Mouse (Mus musculus): ENCODE data around the gene Zswim4.

DNA sequence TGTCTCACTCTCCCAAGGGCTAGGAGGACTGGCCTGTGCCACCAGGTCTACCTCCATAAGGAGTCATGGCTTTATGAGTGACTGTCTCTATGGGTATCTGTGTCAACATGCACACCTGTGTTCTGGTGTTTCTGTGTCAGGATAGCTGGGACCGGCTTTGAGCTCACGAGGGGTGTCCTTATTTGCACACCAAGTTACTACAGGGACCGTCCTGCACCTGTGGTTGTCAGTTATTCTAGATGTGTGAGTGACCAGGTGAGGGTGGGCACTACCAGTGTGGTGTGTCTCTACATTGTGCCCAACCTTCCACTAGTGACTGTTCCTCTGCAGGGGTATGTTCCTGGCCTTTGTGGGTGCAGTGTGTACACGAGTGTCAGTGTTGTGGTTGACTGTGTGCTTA, 54.0 kb downstream of the Zswim4 start:
- TF ChIP-seq CTCF (IDR thresholded peaks at IDR 0.05; ENCODE audit: low read depth, low read length) (no peak), POLR2A (IDR thresholded peaks at IDR 0.05; ENCODE audit: extremely low read depth, insufficient read depth, low read length) (no peak)

Measured in liver, adult 2 months (tissue).